Mouse (Mus musculus) G1E (cell line): ENCODE data around the gene Alyref2.

ENCODE experiments used
- CTCF ChIP-seq: IDR thresholded peaks from 2 replicates; pipeline ENCODE4 v1.5.1; 2012; ENCODE audit warnings: low read depth, low read length, inconsistent platforms, mixed read lengths
- GATA1 ChIP-seq: IDR thresholded peaks from 2 replicates; pipeline ENCODE4 v1.6.1; 2012; ENCODE audit warnings: borderline replicate concordance, low read length, inconsistent platforms, mixed read lengths
- POLR2AphosphoS5 ChIP-seq: IDR thresholded peaks from 2 replicates; pipeline ENCODE4 v1.6.1; 2012; ENCODE audit warnings: low read depth, low read length, inconsistent platforms; ENCODE audit not compliant: insufficient replicate concordance
- TAL1 ChIP-seq: conservative IDR thresholded peaks from 2 replicates; pipeline ENCODE4 v1.6.1; 2012; ENCODE audit warnings: low read depth, low read length, inconsistent platforms, mixed read lengths

DNA sequence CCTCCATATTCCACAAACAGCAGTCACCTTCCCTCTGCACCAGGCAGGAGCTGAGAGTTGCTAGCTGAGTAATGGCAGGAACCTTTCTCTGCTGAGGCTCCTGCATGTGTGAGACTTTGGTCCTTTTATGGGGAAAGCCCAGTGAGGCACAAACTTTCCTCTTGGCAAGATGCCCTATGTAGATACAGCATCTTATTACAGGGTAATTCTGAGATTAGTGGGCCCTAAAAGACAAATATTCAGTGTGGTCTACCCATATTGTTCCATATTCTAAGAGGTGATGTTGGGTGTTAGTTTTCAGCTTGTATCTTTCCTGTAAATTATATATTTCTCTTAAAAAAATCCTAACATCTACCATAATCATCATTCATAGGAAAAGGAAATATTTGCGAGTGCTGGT, 31.9 kb downstream of the Alyref2 start, which contains the start of gene Itln1:
- TF ChIP-seq CTCF (no peak), TAL1 (no peak), GATA1 (no peak), POLR2AphosphoS5 (no peak)
